Mouse (Mus musculus) heart, postnatal 36 days (tissue): Measurements from ENCODE around the gene Gm884. TPM values are rescaled to one million over a fixed set of nuclear protein-coding genes. Genes with fewer than 3 reads are reported as not detected.

Experiments
- DNase-seq, 2 experiments: peaks; one replicate each; pipeline ENCODE4 v3.0.0; 2021 to 2022
- intact Hi-C: fragments of 180-260 bp; cut with DNase I; formaldehyde crosslinking; loops from one replicate; pipeline ENCODE4 v1.15.1; 2025
- total RNA-seq, 2 experiments: library from RNA; stranded (reverse); gene quantifications; 2 replicates each; pipeline ENCODE4 v1.2.3; 2021

Gm884 gene
- not detected for total RNA-seq

- DNase-seq: no peak
- intact Hi-C loops: no loop called here
Observed at GRCm38 (mm10) chr11:103621040-103621439, at the start of gene Gm884. TSS of gene Gm884 (minus strand) at chr11:103621140.

- no peak for DNase-seq
- intact Hi-C loops: no loop called here
Observed at GRCm38 (mm10) chr11:103666907-103667426, 46.0 kb upstream of the Gm884 start.

- intact Hi-C loops: no loop called here
- DNase-seq: no peak
Observed at GRCm38 (mm10) chr11:103666181-103666906, 45.4 kb upstream of the Gm884 start.

DNA sequence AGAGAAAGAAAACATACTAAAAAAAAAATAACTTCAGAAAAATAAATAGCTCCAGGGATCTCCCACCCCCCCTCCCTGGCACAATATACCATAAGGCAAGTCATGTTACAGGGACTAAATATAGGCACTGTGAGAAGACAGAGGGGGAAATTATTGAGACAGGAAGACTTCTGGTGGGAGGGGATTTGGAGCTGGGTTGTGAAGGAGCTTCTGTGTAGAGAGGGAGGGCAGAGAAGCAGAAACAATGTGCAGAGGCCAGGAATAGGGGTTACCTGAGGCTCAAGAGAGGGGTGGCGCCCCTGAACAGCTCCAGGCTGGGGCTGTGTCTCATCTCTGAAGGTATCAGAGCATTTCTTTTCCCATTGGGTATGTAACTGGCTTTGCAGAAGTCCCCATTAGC is 44.8 kb upstream of the Gm884 start:
- intact Hi-C loops: no loop called here
- no peak for DNase-seq

DNA sequence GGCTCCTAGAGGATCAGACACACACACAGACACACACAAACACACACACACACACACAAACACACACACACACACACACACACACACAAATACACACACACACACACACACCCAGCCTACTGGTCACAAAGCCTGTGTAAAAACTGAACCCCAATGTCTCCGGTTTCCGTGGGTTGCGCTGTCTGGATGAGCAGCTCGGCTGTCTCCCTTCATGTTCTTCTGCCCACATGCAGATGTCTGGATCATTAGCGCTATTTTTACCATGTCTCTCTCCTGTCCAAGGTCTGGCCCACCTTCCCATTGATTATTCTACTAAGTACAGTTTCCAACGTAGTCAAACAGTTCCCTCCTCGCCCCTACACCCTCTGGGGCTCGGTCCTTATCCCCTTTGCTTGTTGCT is 42.2 kb upstream of the Gm884 start:
- DNase-seq: no peak
- intact Hi-C loops: no loop called here

DNA sequence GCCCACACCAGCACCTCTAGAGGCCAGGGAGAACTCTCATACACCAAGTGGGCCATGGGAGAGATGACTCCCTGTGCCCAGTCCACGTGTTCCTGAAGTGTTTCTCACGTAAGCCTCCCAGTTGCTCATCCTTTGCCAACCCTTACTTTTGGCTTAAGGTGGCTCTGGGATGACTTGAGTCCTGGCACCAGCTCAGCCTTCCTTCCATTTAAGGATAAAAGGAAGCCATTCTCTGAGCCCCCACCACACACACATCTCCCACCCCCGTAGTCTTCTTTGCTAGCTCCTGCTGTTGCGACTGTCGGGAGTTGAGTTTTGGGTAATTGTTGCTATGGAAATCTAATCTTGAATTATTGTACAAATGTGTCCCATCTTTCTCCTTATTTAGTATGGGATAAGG is 41.6 kb upstream of the Gm884 start:
- intact Hi-C loops: no loop called here
- DNase-seq: no peak

- intact Hi-C loops: no loop called here
- DNase-seq: no peak
Observed at GRCm38 (mm10) chr11:103661863-103662262, 40.9 kb upstream of the Gm884 start.

DNA sequence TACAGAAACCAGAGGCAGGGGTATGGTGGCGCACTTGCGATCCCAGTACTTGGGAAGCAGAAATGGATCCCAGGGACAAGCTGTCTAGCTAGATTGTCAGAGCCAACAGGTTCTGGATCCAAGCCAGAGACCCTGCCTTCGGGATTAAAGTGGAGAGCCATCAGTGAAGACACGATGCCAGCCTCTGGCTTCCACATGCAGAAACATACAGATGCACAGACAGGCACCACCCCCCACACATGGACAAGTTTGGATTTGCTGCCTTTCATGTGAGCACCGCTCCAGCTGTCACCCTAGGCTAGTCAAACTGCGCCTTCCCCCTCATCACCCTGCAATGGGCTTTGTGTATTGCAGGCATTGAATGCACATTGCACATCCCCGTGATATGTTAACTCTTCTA is 37.2 kb upstream of the Gm884 start:
- intact Hi-C loops: no loop called here
- DNase-seq: no peak

- DNase-seq: peak; percentile 31 to 46
- intact Hi-C loops: no loop called here
Observed at GRCm38 (mm10) chr11:103656520-103656919, 35.6 kb upstream of the Gm884 start.

DNA sequence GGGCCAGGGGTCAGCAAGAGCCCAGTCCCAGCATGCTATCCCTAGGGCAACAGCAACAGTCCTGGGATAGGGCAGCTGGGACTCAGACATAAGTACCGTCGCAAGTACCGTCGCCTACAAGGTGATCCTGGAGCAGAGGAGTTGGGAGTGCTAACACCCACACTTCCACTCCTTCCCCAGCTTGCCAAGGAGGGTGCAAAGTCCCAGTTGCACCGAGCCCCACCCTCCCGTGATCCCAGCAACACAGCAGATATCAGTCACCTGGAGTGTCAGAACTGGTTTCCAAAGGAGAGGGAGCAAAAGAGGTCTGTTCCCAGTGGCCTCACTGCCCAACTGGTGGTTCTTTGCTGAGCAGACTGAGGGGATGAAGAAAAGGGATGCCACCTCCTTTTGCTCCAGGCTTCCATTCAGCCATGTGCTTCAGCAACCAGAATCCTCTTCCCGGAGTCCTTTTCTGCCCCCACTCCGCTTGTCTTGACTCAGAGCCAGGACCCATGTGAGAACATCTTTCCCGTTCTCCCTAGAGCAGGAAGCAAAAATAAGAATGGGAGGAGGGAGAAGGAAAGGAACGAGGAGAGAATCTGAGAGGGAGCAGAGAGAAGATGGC is 32.5 kb upstream of the Gm884 start:
- intact Hi-C loops: no loop called here
- DNase-seq: no peak

DNA sequence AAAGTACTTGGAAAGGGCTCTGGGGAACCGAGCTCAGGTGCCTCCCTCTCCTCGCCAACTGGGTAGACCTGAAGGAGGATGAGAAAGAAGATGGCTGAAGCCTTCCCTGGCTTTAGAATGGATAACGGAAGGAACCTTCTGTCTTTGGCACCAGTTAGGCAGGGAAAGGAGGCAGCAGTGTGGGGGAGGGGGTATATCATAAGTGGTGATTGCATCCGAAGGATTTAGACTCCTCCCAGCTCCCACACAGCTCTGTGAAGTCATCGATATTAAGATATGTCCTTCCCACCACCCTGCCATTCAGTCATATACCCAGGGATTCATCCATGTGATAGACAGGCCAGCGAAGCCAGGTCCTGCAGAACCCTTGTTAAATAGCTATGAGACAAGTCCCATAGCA is 30.5 kb upstream of the Gm884 start:
- intact Hi-C loops: no loop called here
- no peak for DNase-seq

GRCm38 (mm10) chr11:103649983-103650493 is 29.1 kb upstream of the Gm884 start:
- intact Hi-C loops: no loop called here
- DNase-seq: no peak

DNA sequence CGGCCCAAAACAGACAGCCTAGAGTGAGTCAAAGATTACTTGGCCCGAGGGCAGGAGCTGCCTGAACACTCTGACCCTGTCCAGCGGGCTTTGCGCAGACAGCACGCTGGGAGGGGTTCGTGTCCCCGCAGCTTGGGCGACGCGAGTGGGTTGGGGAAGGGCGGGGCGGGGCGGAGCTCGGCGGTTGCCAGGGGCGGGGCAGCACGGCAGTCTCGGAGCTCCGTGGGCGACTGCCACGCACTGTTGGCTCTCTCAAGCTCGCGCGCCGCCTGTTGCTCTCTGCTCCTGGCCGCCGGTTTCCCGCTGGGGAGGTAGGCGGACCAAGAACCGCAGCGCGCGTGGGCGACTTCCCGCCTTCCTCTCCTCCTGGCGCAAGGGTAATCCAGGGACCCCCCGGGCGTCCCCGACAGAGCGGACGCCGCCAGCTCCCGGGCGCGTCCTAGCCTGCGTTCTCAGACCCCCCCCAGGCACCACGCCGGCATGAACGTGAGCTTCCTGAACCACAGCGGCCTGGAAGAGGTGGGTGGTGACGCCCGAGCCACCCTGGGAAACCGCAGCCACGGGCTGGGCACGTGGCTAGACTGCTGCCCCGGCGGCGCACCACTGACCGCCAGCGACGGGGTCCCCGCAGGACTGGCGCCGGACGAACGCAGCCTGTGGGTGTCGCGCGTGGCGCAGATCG is 28.5 kb upstream of the Gm884 start, which contains the start of gene Rprml:
TSS of gene Rprml (plus strand) at position 270 of the 682 bp plus-strand sequence.
- intact Hi-C loops: no loop called here
- DNase-seq: no peak

- intact Hi-C loops: no loop called here
- DNase-seq: no peak
Observed at GRCm38 (mm10) chr11:103648656-103649055, 27.7 kb upstream of the Gm884 start.

DNA sequence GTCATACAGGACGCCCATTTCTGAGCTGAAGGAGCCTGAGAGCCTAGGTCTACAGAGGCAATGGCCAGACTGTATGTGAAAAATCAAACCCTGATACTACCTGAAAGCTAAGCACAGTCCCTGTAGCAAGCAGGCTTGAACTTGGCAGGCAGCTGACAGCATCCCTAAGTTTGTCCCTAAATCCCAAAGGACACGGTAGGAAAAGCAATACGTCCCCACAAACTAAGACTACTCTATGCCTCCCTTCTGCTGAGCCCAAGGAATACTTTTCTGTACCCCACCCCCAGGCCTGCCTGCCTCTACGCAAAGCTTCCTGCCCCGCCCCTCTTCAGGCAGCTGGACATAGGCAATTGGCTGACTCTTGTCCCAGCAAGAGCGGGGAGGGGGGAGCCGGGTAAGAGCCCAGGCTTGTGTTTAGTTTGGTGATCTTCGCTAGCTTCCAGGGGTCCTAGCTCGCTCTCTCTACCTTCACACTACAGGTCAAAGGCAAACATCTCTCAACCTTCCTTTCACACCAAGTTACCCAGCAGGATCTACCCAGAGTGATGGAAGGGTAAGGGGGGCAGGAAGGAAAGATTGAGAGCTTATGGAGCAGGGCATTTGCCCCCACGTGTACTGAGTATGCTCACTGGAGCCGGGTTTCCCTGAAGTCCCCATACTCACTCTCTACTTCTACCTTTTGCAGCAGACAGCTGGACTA is 27.1 kb upstream of the Gm884 start:
- intact Hi-C loops: no loop called here
- DNase-seq: no peak

GRCm38 (mm10) chr11:103646301-103646700 is 25.4 kb upstream of the Gm884 start:
- intact Hi-C loops: no loop called here
- DNase-seq: no peak

- intact Hi-C loops: no loop called here
- DNase-seq: no peak
Observed at GRCm38 (mm10) chr11:103645731-103646130, 24.8 kb upstream of the Gm884 start.

DNA sequence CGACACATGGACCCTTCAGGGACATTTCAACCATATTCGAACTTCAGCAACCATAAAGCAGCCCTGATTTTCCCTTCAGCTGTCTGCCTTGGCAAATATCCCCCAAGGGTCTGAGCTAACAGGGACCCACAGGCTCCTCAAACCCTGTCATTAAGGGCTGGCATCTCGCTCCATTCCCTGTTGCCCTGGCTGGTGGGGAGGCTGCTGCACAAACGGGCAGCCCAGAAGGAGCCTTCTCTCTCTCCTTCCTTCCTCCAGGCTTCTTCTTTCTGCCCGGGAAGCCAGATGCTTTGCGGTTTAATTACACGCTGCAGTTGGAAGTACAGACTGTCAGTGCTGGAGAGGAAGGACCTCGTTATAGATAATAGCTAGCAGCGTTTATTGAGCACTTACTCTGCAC is 22.3 kb upstream of the Gm884 start:
- intact Hi-C loops: no loop called here
- DNase-seq: no peak

DNA sequence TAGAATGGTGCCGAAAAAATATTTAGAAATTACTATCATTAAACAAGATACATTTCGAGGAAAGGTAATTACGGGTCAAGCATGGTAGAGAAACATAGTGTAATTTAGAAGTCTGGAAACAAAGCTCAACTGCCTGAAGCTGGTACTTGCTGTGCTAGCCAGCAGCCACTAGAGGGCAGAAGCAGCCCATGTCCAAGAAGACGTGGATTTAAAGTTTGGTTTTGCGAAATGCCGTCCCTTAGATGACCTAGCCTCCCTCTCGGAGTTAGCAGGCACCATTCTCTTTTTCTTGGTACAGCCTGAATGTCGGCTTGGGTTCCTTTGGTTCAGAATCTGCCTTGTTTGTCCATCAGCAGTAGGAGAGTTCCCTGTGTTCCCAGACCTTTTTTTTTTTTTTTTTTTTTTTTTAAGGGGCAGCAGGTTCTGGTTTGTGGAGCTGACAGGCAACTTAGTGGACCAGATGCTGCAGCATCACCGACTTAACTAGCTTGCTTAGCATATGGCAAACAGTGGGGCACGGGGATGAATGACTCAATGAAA is 18.5 kb upstream of the Gm884 start:
- intact Hi-C loops: loop anchor here (1.0 to 5.0 kb wide), 3 partner anchors 36 to 273 kb away; no protein-coding TSS in a partner anchor
- peak; percentile 38 to 61 for DNase-seq

DNA sequence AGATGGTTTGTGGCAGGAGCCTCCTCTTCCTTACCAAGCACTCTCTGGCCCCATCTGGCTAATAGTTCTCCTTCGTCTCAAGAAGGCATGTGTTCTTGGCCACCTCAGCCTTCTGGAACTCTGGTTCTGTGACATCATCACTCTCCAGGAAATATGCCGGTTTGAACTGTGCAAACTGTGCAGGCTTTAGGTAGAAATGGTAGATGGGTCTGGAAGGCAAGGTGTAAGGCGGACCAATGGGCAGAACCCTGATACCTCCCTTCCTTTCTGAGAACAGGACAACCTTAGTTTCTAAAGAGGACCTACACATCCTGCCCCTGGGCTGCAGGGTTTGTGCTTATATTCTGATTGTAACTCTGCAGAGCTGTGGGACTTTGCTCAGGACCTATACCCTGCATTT is 17.9 kb upstream of the Gm884 start, which contains the start of gene Lyzl6:
TSS of gene Lyzl6 (minus strand) at position 101 of the 400 bp plus-strand sequence.
- no peak for DNase-seq
- intact Hi-C loops: loop anchor here (1.0 to 5.0 kb wide), 3 partner anchors 37 to 274 kb away; no protein-coding TSS in a partner anchor
